In genomic region chr12:102590711-102591360, GRCm38 (mm10) we compare ENCODE assay signal across 31 mouse cellular contexts. TPM values are rescaled to one million over a fixed set of nuclear protein-coding genes. Genes with fewer than 3 reads are reported as not detected.
DNase-seq lines count a peak whose midpoint lies in the region; ATAC-seq and TF ChIP-seq lines count a peak whose summit lies in the region.
"Had no signal": no experiment of that assay in that cellular context is flagged by ENCODE, and none has a peak within 500 bp of the region (broad histone marks: within the 10 kb centered on the region; RNA-seq: fewer than 3 reads in every experiment).

No protein-coding gene starts in this region.

- no peak overlapping the region for H3K4me2 ChIP-seq in kidney, embryonic 14.5 days (replicated peaks; ENCODE audit: low read depth, low read length)
- no peak overlapping the region for H3K4me2 ChIP-seq in kidney, embryonic 15.5 days
- no peak overlapping the region for H3K4me2 ChIP-seq in hindbrain, embryonic 16.5 days (ENCODE audit: low read length)
- H3K4me2 ChIP-seq: heart, embryonic 11.5 days; hindbrain, embryonic 12.5 days; limb, embryonic 15.5 days; liver, embryonic 13.5 days; midbrain, embryonic 12.5 days; neural tube, embryonic 12.5 days; stomach, embryonic 15.5 days had no signal

- TF ChIP-seq CTCF in kidney, adult 2 months (conservative IDR thresholded peaks at IDR 0.05; ENCODE audit: insufficient read depth, insufficient read length, low read depth, low read length), result no peak

- H3K27me3 ChIP-seq in kidney, adult 2 months (replicated peaks; ENCODE audit: control insufficient read depth, insufficient read depth, low read length), result no peaks in the 10 kb centered on the region
- no peaks in the 10 kb centered on the region for H3K27me3 ChIP-seq in kidney, embryonic 14.5 days (ENCODE audit: control insufficient read depth, insufficient read depth, low read length)
- no peaks in the 10 kb centered on the region for H3K27me3 ChIP-seq in kidney, embryonic 15.5 days
- no peaks in the 10 kb centered on the region for H3K27me3 ChIP-seq in hindbrain, embryonic 16.5 days (replicated peaks; ENCODE audit: control insufficient read depth, insufficient read depth, low read length)
- H3K27me3 ChIP-seq: hindbrain, embryonic 12.5 days; limb, embryonic 15.5 days; liver, embryonic 13.5 days; megakaryocyte, embryonic 14.5 days; midbrain, embryonic 12.5 days; neural tube, embryonic 12.5 days; stomach, embryonic 15.5 days had no signal

- H3K9ac ChIP-seq in kidney, embryonic 14.5 days (ENCODE audit: low read depth, low read length), result no peak overlapping the region
- H3K9ac ChIP-seq in kidney, embryonic 15.5 days, result no peak overlapping the region
- H3K9ac ChIP-seq in hindbrain, embryonic 16.5 days (ENCODE audit: low read depth, low read length), result no peak overlapping the region
- H3K9ac ChIP-seq: hindbrain, embryonic 12.5 days; limb, embryonic 15.5 days; liver, embryonic 13.5 days; midbrain, embryonic 12.5 days; neural tube, embryonic 12.5 days; stomach, embryonic 15.5 days had no signal

- H3K36me3 ChIP-seq in kidney, adult 2 months (ENCODE audit: control insufficient read depth, insufficient read depth, low read length), result no peaks in the 10 kb centered on the region
- 0 out of 2 replicates have a peak, but pooled peaks cover 5% of the 10 kb centered on the region for H3K36me3 ChIP-seq in kidney, embryonic 14.5 days (ENCODE audit: control insufficient read depth, insufficient read depth, low read length)
- peaks cover 4% of the 10 kb centered on the region; the same call in 1 of the 2 replicates for H3K36me3 ChIP-seq in kidney, embryonic 15.5 days
- no peaks in the 10 kb centered on the region for H3K36me3 ChIP-seq in hindbrain, embryonic 16.5 days (ENCODE audit: control insufficient read depth, insufficient read depth, low read length)
- H3K36me3 ChIP-seq: hindbrain, embryonic 12.5 days; liver, embryonic 13.5 days had no signal

- DNase-seq in kidney, adult 2 months, result peak; percentile 36
- DNase-seq in NIH3T3 (ENCODE audit: low read depth), result peak; percentile 21
- DNase-seq in frontal cortex, postnatal 14 days (ENCODE audit: low spot score in 2 of 2), result no peak
- DNase-seq in right cerebral cortex, postnatal 36 days (ENCODE audit: low spot score in 2 of 2), result no peak
- DNase-seq: adrenal gland, postnatal 14 days; B cell, adult 2 months; cerebellum, adult 11 months; cerebellum, adult 9-10 months; cerebellum, postnatal 36 days; gastrocnemius, postnatal 25 days; heart, adult 11 months; heart, postnatal 36 days; liver, embryonic 13.5 days; lung, adult 18-20 months; lung, postnatal 4 days; right cerebral cortex, postnatal 14 days; thymus, postnatal 14 days had no signal

- no peaks in the 10 kb centered on the region for H3K9me3 ChIP-seq in kidney, embryonic 14.5 days (ENCODE audit: control insufficient read depth, low read length)
- H3K9me3 ChIP-seq in kidney, embryonic 15.5 days (replicated peaks), result no peaks in the 10 kb centered on the region
- H3K9me3 ChIP-seq in hindbrain, embryonic 16.5 days (ENCODE audit: control insufficient read depth, low read length), result no peaks in the 10 kb centered on the region
- H3K9me3 ChIP-seq: hindbrain, embryonic 12.5 days; limb, embryonic 10.5 days; limb, embryonic 15.5 days; liver, embryonic 13.5 days; megakaryocyte, embryonic 14.5 days; midbrain, embryonic 12.5 days; neural tube, embryonic 12.5 days; stomach, embryonic 15.5 days had no signal

- H3K4me3 ChIP-seq in kidney, adult 2 months (ENCODE audit: insufficient read depth, low read depth, low read length), result no peak overlapping the region
- H3K4me3 ChIP-seq in kidney, embryonic 14.5 days (ENCODE audit: low read length), result no peak overlapping the region
- H3K4me3 ChIP-seq in kidney, embryonic 15.5 days (replicated peaks), result no peak overlapping the region
- no peak overlapping the region for H3K4me3 ChIP-seq in hindbrain, embryonic 16.5 days (ENCODE audit: low read length)
- H3K4me3 ChIP-seq: hindbrain, embryonic 12.5 days; limb, embryonic 10.5 days; limb, embryonic 15.5 days; liver, embryonic 13.5 days; megakaryocyte, embryonic 14.5 days; midbrain, embryonic 12.5 days; myocyte; neural tube, embryonic 12.5 days; stomach, embryonic 15.5 days had no signal

- H3K27ac ChIP-seq in kidney, adult 2 months (ENCODE audit: insufficient read depth, low read depth, low read length), result no peak overlapping the region
- no peak overlapping the region; the same call in 1 of the 2 replicates for H3K27ac ChIP-seq in kidney, embryonic 14.5 days (ENCODE audit: low read depth, low read length)
- H3K27ac ChIP-seq in kidney, embryonic 15.5 days, result peak overlapping the region; percentile 24
- H3K27ac ChIP-seq in hindbrain, embryonic 16.5 days (ENCODE audit: low read depth, low read length), result no peak overlapping the region
- H3K27ac ChIP-seq: hindbrain, embryonic 12.5 days; limb, embryonic 10.5 days; limb, embryonic 15.5 days; liver, embryonic 13.5 days; midbrain, embryonic 12.5 days; neural tube, embryonic 12.5 days; stomach, embryonic 15.5 days had no signal

- 57% methylated on average over 17 of the region's 17 CpGs for WGBS in kidney, adult 2 months
- 60% methylated on average over 17 of the region's 17 CpGs for WGBS in kidney, embryonic 14.5 days
- 63% methylated on average over 17 of the region's 17 CpGs for WGBS in kidney, embryonic 15.5 days
- 89% methylated on average over 17 of the region's 17 CpGs for WGBS in hindbrain, embryonic 16.5 days

- ATAC-seq in kidney, embryonic 14.5 days (ENCODE audit: low FRiP score, low TSS enrichment), result no peak
- no peak; the same call in 1 of the 2 replicates for ATAC-seq in kidney, embryonic 15.5 days (replicated peaks; ENCODE audit: low FRiP score)
- ATAC-seq in hindbrain, embryonic 16.5 days, result no peak
- ATAC-seq: forebrain, embryonic 14.5 days; lung, postnatal 0 days had no signal

- TF ChIP-seq POLR2A in kidney, adult 2 months (IDR thresholded peaks at IDR 0.05; ENCODE audit: low read depth, low read length), result no peak

- no peaks in the 10 kb centered on the region for H3K4me1 ChIP-seq in kidney, adult 2 months (ENCODE audit: control insufficient read depth, insufficient read depth, low read length)
- peaks cover 30% of the 10 kb centered on the region for H3K4me1 ChIP-seq in kidney, embryonic 14.5 days (ENCODE audit: control insufficient read depth, insufficient read depth, low read length)
- peaks cover 49% of the 10 kb centered on the region for H3K4me1 ChIP-seq in kidney, embryonic 15.5 days
- peaks cover 6% of the 10 kb centered on the region for H3K4me1 ChIP-seq in hindbrain, embryonic 16.5 days (ENCODE audit: control insufficient read depth, insufficient read depth, low read depth, low read length)
- H3K4me1 ChIP-seq: liver, embryonic 13.5 days had no signal

RNA-seq across cellular contexts. Expression of gene Chga, which starts 36.1 kb away (rescaled TPM):
- 0.31 and 1.2 TPM in 2 replicates for polyA plus RNA-seq in kidney, adult 2 months (2012; rRNA removed)
- 0.30 and 0.73 TPM in 2 replicates for polyA plus RNA-seq in kidney, embryonic 14.5 days (2014; fragmentation: Nextera tagmentation; extraction: Ambion mirVana)
- 6.1 and 30.2 TPM in 2 replicates for polyA plus RNA-seq in kidney, embryonic 15.5 days (2015; fragmentation: Nextera tagmentation; extraction: Ambion mirVana)
- polyA plus RNA-seq in hindbrain, embryonic 16.5 days (2015; fragmentation: Nextera tagmentation; extraction: Ambion mirVana), result 198 and 224 TPM in 2 replicates
- polyA plus RNA-seq: myocyte had no signal

Comparison
In these comparisons a context has a peak if more than half of its experiments do, and no peak if none do; other contexts are left out.
1. DNase-seq: peak in kidney, adult 2 months (single experiment) and NIH3T3 (single experiment); none in frontal cortex, postnatal 14 days (0 of 2) and right cerebral cortex, postnatal 36 days (0 of 2).